Mouse (Mus musculus) forebrain, embryonic 16.5 days (tissue): ENCODE data around the gene Ahnak2. TPM values are rescaled to one million over a fixed set of nuclear protein-coding genes. Genes with fewer than 3 reads are reported as not detected.

Experiments used
- ATAC-seq: fragments of 200-750 bp; cut with Nextera tagmentation; 2 replicates; pipeline ENCODE4 v1.8.0; 2017; ENCODE audit warnings: mild to moderate bottlenecking, moderate library complexity
- H3K27ac ChIP-seq: fragments of 300-500 bp; sonication (generic); 2 replicates; pipeline ENCODE4 v1.5.1; 2014; ENCODE audit warnings: low read length, control low read depth
- H3K27me3 ChIP-seq: fragments of 300-500 bp; sonication (generic); replicated peaks from 2 replicates; pipeline ENCODE4 v1.6.1; 2014; ENCODE audit warnings: low read length; ENCODE audit not compliant: control insufficient read depth, insufficient read depth
- H3K36me3 ChIP-seq: fragments of 300-500 bp; sonication (generic); 2 replicates; pipeline ENCODE4 v1.6.1; 2014; ENCODE audit not compliant: control insufficient read depth, insufficient read depth
- H3K4me1 ChIP-seq: fragments of 300-500 bp; sonication (generic); replicated peaks from 2 replicates; pipeline ENCODE4 v1.6.1; 2014; ENCODE audit warnings: low read length; ENCODE audit not compliant: control insufficient read depth, insufficient read depth
- H3K4me2 ChIP-seq: fragments of 300-500 bp; sonication (generic); 2 replicates; pipeline ENCODE4 v1.6.1; 2014; ENCODE audit warnings: mild to moderate bottlenecking, low read length, control low read depth
- H3K4me3 ChIP-seq: fragments of 300-500 bp; sonication (generic); replicated peaks from 2 replicates; pipeline ENCODE4 v1.5.1; 2014; ENCODE audit warnings: mild to moderate bottlenecking, low read length, control low read depth
- H3K9ac ChIP-seq: fragments of 300-500 bp; sonication (generic); replicated peaks from 2 replicates; pipeline ENCODE4 v1.6.1; 2014; ENCODE audit warnings: low read depth, low read length, control low read depth
- H3K9me3 ChIP-seq: fragments of 300-500 bp; sonication (generic); 2 replicates; pipeline ENCODE4 v1.6.1; 2016; ENCODE audit warnings: low read length; ENCODE audit not compliant: control insufficient read depth
- WGBS: fragments of 180-500 bp; shearing (Covaris S2); extraction: QIAGEN DNeasy Blood & Tissue Kit; methylation state at CpG from one replicate; pipeline ENCODE4 v1.1.7; 2014; 5-methylcytosine and 5-hydroxymethylcytosine counted together
- polyA plus RNA-seq: library from polyadenylated mRNA; unstranded; fragments of >200 nt; fragmentation: Nextera tagmentation; extraction: Ambion mirVana; gene quantifications from 2 replicates; pipeline ENCODE4 v1.2.1, GENCODE M21; 2015

Gene Ahnak2
- polyA plus RNA-seq, 1 experiment from 2014 or later, result 1.2 TPM

GRCm38 (mm10) chr12:112745716-112746115 lies 56.7 kb downstream of the Ahnak2 start:
- WGBS, result 89% methylated on average over 10 of the region's 10 CpGs
- no peak overlapping the region for H3K4me3 ChIP-seq
- no peak overlapping the region; the same call in 1 of the 2 replicates for H3K27ac ChIP-seq
- H3K4me2 ChIP-seq, result no peak overlapping the region
- no peak overlapping the region for H3K9ac ChIP-seq
- H3K27me3 ChIP-seq, result no peaks in the 10 kb centered on the region
- no peak for ATAC-seq
- H3K36me3 ChIP-seq, result peaks cover 2% of the 10 kb centered on the region; the same call in 1 of the 2 replicates
- no peaks in the 10 kb centered on the region for H3K9me3 ChIP-seq
- H3K4me1 ChIP-seq, result peaks cover 9% of the 10 kb centered on the region

DNA sequence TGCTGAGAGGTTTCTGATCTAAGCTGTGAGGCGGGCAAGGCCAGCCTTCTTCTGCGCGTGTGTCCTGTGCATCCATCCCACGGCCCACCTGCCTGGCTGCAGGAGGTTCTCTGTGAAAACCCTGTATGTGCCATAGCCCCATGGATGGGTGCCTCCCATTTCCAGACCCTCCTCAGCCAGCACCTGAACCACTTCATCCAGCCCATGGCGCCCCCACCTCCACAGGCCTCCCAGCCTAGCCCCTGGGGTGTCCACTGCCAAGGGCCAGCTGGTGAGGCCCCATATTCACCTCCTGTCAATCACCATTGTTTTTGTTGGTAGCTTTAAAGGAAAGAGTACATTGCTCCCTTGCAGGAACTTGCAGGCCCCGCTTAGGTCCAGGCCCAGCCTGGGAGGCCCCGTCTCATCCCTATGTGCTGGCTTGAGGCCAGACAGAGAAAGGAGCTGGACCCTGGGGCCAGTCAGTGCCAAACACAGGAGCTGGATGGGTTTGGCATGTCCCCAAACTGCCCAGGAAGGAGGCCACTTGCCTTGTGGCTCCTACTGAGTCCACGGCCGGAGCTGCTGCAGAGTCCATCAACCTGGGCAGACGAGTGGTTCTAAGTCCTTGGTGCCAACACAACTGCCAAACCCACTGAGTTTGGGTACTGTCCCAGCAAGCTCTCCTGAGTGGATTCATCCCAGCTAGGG lies 57.4 kb downstream of the Ahnak2 start:
- no peak overlapping the region for H3K9ac ChIP-seq
- 80% methylated on average over 10 of the region's 10 CpGs for WGBS
- no peak overlapping the region for H3K4me2 ChIP-seq
- H3K27me3 ChIP-seq, result no peaks in the 10 kb centered on the region
- peaks cover 2% of the 10 kb centered on the region; the same call in 1 of the 2 replicates for H3K36me3 ChIP-seq
- no peaks in the 10 kb centered on the region for H3K9me3 ChIP-seq
- no peak overlapping the region for H3K4me3 ChIP-seq
- peaks cover 9% of the 10 kb centered on the region for H3K4me1 ChIP-seq
- no peak for ATAC-seq
- no peak overlapping the region for H3K27ac ChIP-seq

DNA sequence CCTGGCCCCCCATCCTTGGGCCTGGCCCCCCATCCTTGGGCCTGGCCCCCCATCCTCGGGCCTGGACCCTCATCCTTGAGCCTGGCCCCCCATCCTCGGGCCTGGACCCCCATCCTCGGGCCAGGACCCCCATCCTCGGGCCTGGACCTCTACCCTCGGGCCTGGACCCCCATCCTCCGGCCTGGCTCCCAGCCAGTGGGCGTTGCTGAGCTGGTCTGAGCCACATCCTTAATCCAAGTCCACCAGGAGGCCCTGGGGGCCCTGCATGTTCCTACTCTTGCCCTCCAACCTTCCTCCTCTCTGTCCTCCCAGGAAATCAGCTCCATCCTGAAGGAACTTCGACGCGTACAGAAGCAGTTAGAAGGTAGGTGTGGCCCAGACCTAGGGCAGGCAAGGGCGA lies 58.2 kb downstream of the Ahnak2 start:
- no peak overlapping the region for H3K4me3 ChIP-seq
- H3K27ac ChIP-seq, result no peak overlapping the region
- H3K36me3 ChIP-seq, result peaks cover 2% of the 10 kb centered on the region; the same call in 1 of the 2 replicates
- H3K4me1 ChIP-seq, result peaks cover 9% of the 10 kb centered on the region
- no peaks in the 10 kb centered on the region for H3K27me3 ChIP-seq
- no peaks in the 10 kb centered on the region for H3K9me3 ChIP-seq
- 81% methylated on average over 10 of the region's 11 CpGs for WGBS
- H3K9ac ChIP-seq, result no peak overlapping the region
- no peak for ATAC-seq
- H3K4me2 ChIP-seq, result no peak overlapping the region

DNA sequence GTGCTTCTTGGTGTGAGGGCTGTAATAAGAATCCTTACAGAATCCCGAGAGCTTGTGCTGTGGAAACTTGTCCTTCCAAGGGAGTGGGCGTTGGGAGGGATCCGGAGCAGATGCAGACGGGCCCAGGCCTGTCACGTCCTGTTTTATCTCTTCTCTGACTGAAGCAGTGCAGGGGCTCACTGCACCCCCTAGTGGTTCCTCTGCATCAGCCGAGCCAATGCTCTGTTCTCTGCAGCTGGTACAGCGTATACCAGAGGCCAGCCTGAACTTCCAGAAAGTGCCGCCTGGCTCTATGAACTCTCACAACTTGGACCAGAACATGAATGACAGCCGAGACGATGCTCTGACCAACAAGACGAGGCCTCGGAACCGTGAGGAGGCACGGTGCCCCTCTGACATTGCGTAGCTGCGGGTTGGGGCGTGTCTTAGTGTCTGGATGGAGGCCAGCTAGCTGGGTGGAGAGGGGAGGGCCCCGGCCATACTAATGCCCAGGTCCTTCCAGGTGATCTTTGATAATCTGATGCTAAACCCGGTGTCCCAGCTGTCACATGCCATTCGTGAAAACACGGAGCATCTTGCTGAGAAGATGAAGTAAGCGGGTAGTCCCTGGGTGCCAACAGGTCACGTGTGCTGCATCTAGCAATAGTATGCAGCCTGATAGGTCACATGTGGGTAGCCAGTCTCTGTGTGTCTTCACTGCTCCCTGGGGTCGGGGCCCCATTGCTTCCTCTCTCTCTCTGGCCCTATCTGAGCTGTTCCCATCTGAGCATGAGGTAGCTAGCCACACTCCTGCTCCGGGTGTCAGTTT lies 59.1 kb downstream of the Ahnak2 start:
- Histone ChIP-seq H3K4me1 (peaks cover 9% of the 10 kb centered on the region), H3K9me3 (no peaks in the 10 kb centered on the region), H3K9ac (0 out of 2 replicates have a peak overlapping the region, but pooled peaks have one; percentile 28), H3K27me3 (no peaks in the 10 kb centered on the region), H3K27ac (no peak overlapping the region), H3K4me3 (no peak overlapping the region), H3K36me3 (peaks cover 2% of the 10 kb centered on the region; the same call in 1 of the 2 replicates), H3K4me2 (no peak overlapping the region)
- peak; percentile 79 for ATAC-seq
- WGBS, result 55% methylated on average over 25 of the region's 25 CpGs

DNA sequence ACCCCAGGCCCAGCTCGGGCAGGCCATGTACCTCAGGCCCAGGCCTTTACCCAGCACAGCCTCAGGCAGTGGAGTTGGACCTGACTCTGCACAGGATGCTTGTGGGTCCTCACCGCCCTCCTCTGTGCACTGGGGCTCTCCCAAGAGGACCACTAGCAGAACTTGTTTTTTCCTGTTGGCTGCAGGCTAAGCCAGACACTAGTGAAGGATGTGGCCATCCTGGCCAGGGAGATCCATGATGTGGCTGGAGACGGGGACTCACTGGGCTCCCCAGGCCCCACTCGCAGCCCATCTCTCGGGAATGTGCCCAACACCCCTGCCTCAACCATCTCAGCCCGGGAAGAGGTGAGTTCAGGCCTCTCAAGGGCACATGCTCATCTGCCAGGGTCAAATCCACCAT lies 59.7 kb downstream of the Ahnak2 start:
- H3K27ac ChIP-seq, result no peak overlapping the region
- peaks cover 9% of the 10 kb centered on the region for H3K4me1 ChIP-seq
- 0 out of 2 replicates have a peak overlapping the region, but pooled peaks have one; percentile 28 for H3K9ac ChIP-seq
- H3K27me3 ChIP-seq, result no peaks in the 10 kb centered on the region
- ATAC-seq, result no peak
- peaks cover 8% of the 10 kb centered on the region; the same call in 1 of the 2 replicates for H3K36me3 ChIP-seq
- no peak overlapping the region for H3K4me3 ChIP-seq
- no peak overlapping the region for H3K4me2 ChIP-seq
- 78% methylated on average over 6 of the region's 6 CpGs for WGBS
- no peaks in the 10 kb centered on the region for H3K9me3 ChIP-seq

GRCm38 (mm10) chr12:112739023-112739568 lies 63.4 kb downstream of the Ahnak2 start:
- 89% methylated on average over 24 of the region's 24 CpGs for WGBS
- Histone ChIP-seq H3K4me2 (no peak overlapping the region), H3K4me3 (no peak overlapping the region), H3K4me1 (0 out of 2 replicates have a peak, but pooled peaks cover 2% of the 10 kb centered on the region), H3K27ac (no peak overlapping the region), H3K36me3 (peaks cover 17% of the 10 kb centered on the region), H3K9ac (no peak overlapping the region), H3K9me3 (no peaks in the 10 kb centered on the region), H3K27me3 (no peaks in the 10 kb centered on the region)
- no peak for ATAC-seq

GRCm38 (mm10) chr12:112738281-112739022 lies 64.0 kb downstream of the Ahnak2 start:
- Histone ChIP-seq H3K4me1 (0 out of 2 replicates have a peak, but pooled peaks cover 2% of the 10 kb centered on the region), H3K27me3 (no peaks in the 10 kb centered on the region), H3K36me3 (peaks cover 19% of the 10 kb centered on the region), H3K9me3 (no peaks in the 10 kb centered on the region), H3K4me2 (no peak overlapping the region), H3K9ac (no peak overlapping the region), H3K4me3 (no peak overlapping the region), H3K27ac (no peak overlapping the region)
- WGBS, result 93% methylated on average over 31 of the region's 31 CpGs
- ATAC-seq, result no peak

DNA sequence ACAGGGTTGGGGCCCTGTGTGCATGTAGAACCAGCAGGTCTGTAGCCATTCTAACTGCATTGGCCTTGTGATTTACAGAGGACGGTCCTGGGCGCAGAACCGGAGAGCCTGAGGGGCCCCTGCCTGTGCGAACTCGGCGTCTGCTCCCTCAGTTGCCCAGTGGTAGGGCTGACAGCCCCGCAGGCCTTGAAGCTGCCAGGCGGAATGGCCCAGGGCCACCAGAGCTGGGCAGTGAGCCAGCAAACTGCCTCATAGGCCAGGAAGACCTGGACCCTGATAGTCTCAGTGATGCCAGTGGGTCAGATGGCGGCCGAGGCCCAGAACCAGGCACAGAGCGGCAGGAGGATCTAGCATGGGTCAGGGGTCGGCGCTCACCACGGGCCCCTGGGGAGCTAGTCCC lies 64.7 kb downstream of the Ahnak2 start:
- no peak overlapping the region for H3K4me2 ChIP-seq
- WGBS, result 76% methylated on average over 14 of the region's 14 CpGs
- H3K9ac ChIP-seq, result no peak overlapping the region
- H3K4me3 ChIP-seq, result no peak overlapping the region
- no peak for ATAC-seq
- no peak overlapping the region for H3K27ac ChIP-seq
- no peaks in the 10 kb centered on the region for H3K9me3 ChIP-seq
- peaks cover 21% of the 10 kb centered on the region for H3K36me3 ChIP-seq
- no peaks in the 10 kb centered on the region for H3K27me3 ChIP-seq
- H3K4me1 ChIP-seq, result no peaks in the 10 kb centered on the region

- Histone ChIP-seq H3K4me3 (no peak overlapping the region), H3K27me3 (no peaks in the 10 kb centered on the region), H3K4me2 (no peak overlapping the region), H3K9me3 (no peaks in the 10 kb centered on the region), H3K36me3 (peaks cover 27% of the 10 kb centered on the region), H3K4me1 (no peaks in the 10 kb centered on the region), H3K9ac (no peak overlapping the region), H3K27ac (no peak overlapping the region)
- ATAC-seq, result no peak
- WGBS, result 94% methylated on average over 7 of the region's 7 CpGs
Measured at GRCm38 (mm10) chr12:112737081-112737480, 65.4 kb downstream of the Ahnak2 start.
